In the genomic region with DNA sequence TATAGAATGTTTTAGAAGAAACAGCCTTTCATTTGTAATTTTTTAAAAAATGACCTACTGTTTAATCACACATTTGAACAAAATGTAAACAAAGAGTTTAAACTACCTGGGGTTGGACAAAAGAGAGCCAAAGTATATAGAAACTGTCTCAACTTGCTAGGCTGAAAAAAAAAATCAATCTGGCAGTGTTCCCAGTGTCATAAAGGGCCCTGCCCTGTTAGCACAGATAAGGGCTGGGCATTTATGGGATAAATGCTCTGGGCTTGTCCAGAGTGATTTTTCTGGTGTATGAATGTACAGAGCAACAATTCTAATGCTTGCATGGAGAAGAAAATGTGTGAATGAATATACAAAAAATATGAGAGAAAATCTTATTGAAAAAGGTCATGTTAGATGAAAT, we compare ENCODE assay signal across 23 mouse cellular contexts. TPM values are rescaled to one million over a fixed set of nuclear protein-coding genes. Genes with fewer than 3 reads are reported as not detected.
DNase-seq lines count a peak whose midpoint lies in the region; ATAC-seq and TF ChIP-seq lines count a peak whose summit lies in the region.
"Had no signal": no experiment of that assay in that cellular context is flagged by ENCODE, and none has a peak within 500 bp of the region (broad histone marks: within the 10 kb centered on the region; RNA-seq: fewer than 3 reads in every experiment).

No protein-coding gene starts in this region.

- TF ChIP-seq CTCF in hindbrain, postnatal 0 days (IDR thresholded peaks at IDR 0.05; ENCODE audit: low read depth), result no peak

- H3K27me3 ChIP-seq in intestine, embryonic 15.5 days (replicated peaks), result no peaks in the 10 kb centered on the region
- H3K27me3 ChIP-seq in stomach, embryonic 16.5 days (ENCODE audit: control insufficient read depth, insufficient read depth, low read length), result no peaks in the 10 kb centered on the region
- H3K27me3 ChIP-seq in hindbrain, postnatal 0 days (ENCODE audit: insufficient read depth, low read length), result no peaks in the 10 kb centered on the region
- no peaks in the 10 kb centered on the region for H3K27me3 ChIP-seq in midbrain, embryonic 14.5 days (ENCODE audit: control insufficient read depth, insufficient read depth, low read length)
- H3K27me3 ChIP-seq: megakaryocyte, embryonic 14.5 days; neural tube, embryonic 12.5 days had no signal

- H3K9me3 ChIP-seq in intestine, embryonic 15.5 days, result no peaks in the 10 kb centered on the region
- H3K9me3 ChIP-seq in stomach, embryonic 16.5 days (replicated peaks; ENCODE audit: control insufficient read depth, low read length), result no peaks in the 10 kb centered on the region
- H3K9me3 ChIP-seq in hindbrain, postnatal 0 days (ENCODE audit: low read length), result no peaks in the 10 kb centered on the region
- H3K9me3 ChIP-seq in midbrain, embryonic 14.5 days (ENCODE audit: control insufficient read depth, low read length), result no peaks in the 10 kb centered on the region
- H3K9me3 ChIP-seq: G1E; megakaryocyte, embryonic 14.5 days; neural tube, embryonic 12.5 days had no signal

- no peaks in the 10 kb centered on the region for H3K36me3 ChIP-seq in intestine, embryonic 15.5 days
- no peaks in the 10 kb centered on the region for H3K36me3 ChIP-seq in stomach, embryonic 16.5 days (ENCODE audit: control insufficient read depth, insufficient read depth, low read length)
- no peaks in the 10 kb centered on the region for H3K36me3 ChIP-seq in hindbrain, postnatal 0 days (ENCODE audit: insufficient read depth, low read length)
- no peaks in the 10 kb centered on the region for H3K36me3 ChIP-seq in midbrain, embryonic 14.5 days (ENCODE audit: control insufficient read depth, insufficient read depth, low read length)
- H3K36me3 ChIP-seq: G1E; neural tube, embryonic 12.5 days had no signal

- no peak overlapping the region for H3K4me3 ChIP-seq in intestine, embryonic 15.5 days (replicated peaks)
- H3K4me3 ChIP-seq in stomach, embryonic 16.5 days (replicated peaks; ENCODE audit: low read length), result no peak overlapping the region
- H3K4me3 ChIP-seq in hindbrain, postnatal 0 days (ENCODE audit: low read length), result no peak overlapping the region
- no peak overlapping the region for H3K4me3 ChIP-seq in midbrain, embryonic 14.5 days (replicated peaks; ENCODE audit: low read depth, low read length)
- H3K4me3 ChIP-seq: megakaryocyte, embryonic 14.5 days; neural tube, embryonic 12.5 days had no signal

- H3K9ac ChIP-seq in intestine, embryonic 15.5 days, result no peak overlapping the region
- H3K9ac ChIP-seq in stomach, embryonic 16.5 days (ENCODE audit: low read length), result no peak overlapping the region
- no peak overlapping the region for H3K9ac ChIP-seq in hindbrain, postnatal 0 days (replicated peaks; ENCODE audit: low read length)
- no peak overlapping the region for H3K9ac ChIP-seq in midbrain, embryonic 14.5 days (replicated peaks; ENCODE audit: low read length)
- H3K9ac ChIP-seq: hindbrain, embryonic 14.5 days; neural tube, embryonic 12.5 days had no signal

- 0 out of 2 replicates have a peak, but pooled peaks cover 5% of the 10 kb centered on the region for H3K4me1 ChIP-seq in intestine, embryonic 15.5 days (replicated peaks)
- H3K4me1 ChIP-seq in stomach, embryonic 16.5 days (ENCODE audit: control insufficient read depth, insufficient read depth, low read length), result peaks cover 6% of the 10 kb centered on the region; the same call in 1 of the 2 replicates
- no peaks in the 10 kb centered on the region for H3K4me1 ChIP-seq in hindbrain, postnatal 0 days (ENCODE audit: insufficient read depth, low read length)
- no peaks in the 10 kb centered on the region for H3K4me1 ChIP-seq in midbrain, embryonic 14.5 days (ENCODE audit: control insufficient read depth, insufficient read depth, low read length)
- H3K4me1 ChIP-seq: megakaryocyte, embryonic 14.5 days; neural tube, embryonic 12.5 days had no signal

- H3K4me2 ChIP-seq in intestine, embryonic 15.5 days (replicated peaks), result no peak overlapping the region
- no peak overlapping the region for H3K4me2 ChIP-seq in stomach, embryonic 16.5 days (ENCODE audit: low read depth, low read length)
- no peak overlapping the region for H3K4me2 ChIP-seq in hindbrain, postnatal 0 days (ENCODE audit: low read depth, low read length)
- no peak overlapping the region for H3K4me2 ChIP-seq in midbrain, embryonic 14.5 days (ENCODE audit: low read length)
- H3K4me2 ChIP-seq: heart, embryonic 11.5 days; hindbrain, embryonic 14.5 days; neural tube, embryonic 12.5 days had no signal

- H3K27ac ChIP-seq in intestine, embryonic 15.5 days, result peak overlapping the region; percentile 70; the same call in 1 of the 2 replicates
- peak overlapping the region; percentile 84 for H3K27ac ChIP-seq in stomach, embryonic 16.5 days (ENCODE audit: low read length)
- H3K27ac ChIP-seq in hindbrain, postnatal 0 days, result no peak overlapping the region
- H3K27ac ChIP-seq in midbrain, embryonic 14.5 days (replicated peaks; ENCODE audit: low read depth, low read length), result no peak overlapping the region
- H3K27ac ChIP-seq: hindbrain, embryonic 14.5 days; neural tube, embryonic 12.5 days had no signal

- ATAC-seq in intestine, embryonic 15.5 days, result peak; percentile 79
- peak; percentile 79; the same call in 1 of the 2 replicates for ATAC-seq in stomach, embryonic 16.5 days (ENCODE audit: insufficient read depth, low FRiP score)
- ATAC-seq in hindbrain, postnatal 0 days, result no peak
- no peak for ATAC-seq in midbrain, embryonic 14.5 days (ENCODE audit: low FRiP score, low TSS enrichment)
- ATAC-seq: CD4-positive, CD25-positive, alpha-beta regulatory T cell, adult 4 months; forebrain, embryonic 16.5 days had no signal

- DNase-seq in urinary bladder, postnatal 14 days (ENCODE audit: low spot score), result peak; percentile 74
- DNase-seq in urinary bladder, postnatal 10 days (ENCODE audit: low spot score), result no peak
- DNase-seq in lung, postnatal 10 days, result peak; percentile 6
- DNase-seq in hindbrain, postnatal 0 days (ENCODE audit: low spot score), result no peak
- no peak for DNase-seq in midbrain, embryonic 14.5 days
- DNase-seq: adrenal gland, adult 2 months; cerebellum, postnatal 10 days; heart, postnatal 14 days; kidney, adult 2 months; kidney, postnatal 14 days; layer of hippocampus, adult 9-11 months; thymus, adult 2 months had no signal

RNA-seq across cellular contexts. Expression of a gene that starts 43.8 kb away (rescaled TPM):
- 11.6 and 13.4 TPM in 2 replicates for polyA plus RNA-seq in intestine, embryonic 15.5 days (2015; fragmentation: Nextera tagmentation; extraction: Ambion mirVana)
- 11.3 and 13.6 TPM in 2 replicates for polyA plus RNA-seq in stomach, embryonic 16.5 days (2015; fragmentation: Nextera tagmentation; extraction: Ambion mirVana)
- total RNA-seq in hindbrain, postnatal 0 days (2014; rRNA removed), result 0.36 TPM in 1 of 2 replicates, not detected in the other
- polyA plus RNA-seq in hindbrain, postnatal 0 days (2015; fragmentation: Nextera tagmentation; extraction: Ambion mirVana), result 0.09 and 0.18 TPM in 2 replicates
- polyA plus RNA-seq in midbrain, embryonic 14.5 days (2014; fragmentation: Nextera tagmentation; extraction: Ambion mirVana), result not detected in 2 replicates
- total RNA-seq: gastrocnemius, adult 18-20 months; monocyte, adult 5-6 weeks had no signal
- polyA plus RNA-seq: adrenal gland, adult 2 months; CD4-positive, CD25-positive, alpha-beta regulatory T cell, adult 4 months; forebrain, embryonic 16.5 days; G1E had no signal

Comparison
In these comparisons a context has a peak if more than half of its experiments do, and no peak if none do; other contexts are left out.
1. DNase-seq: peak in urinary bladder, postnatal 14 days (single experiment) and lung, postnatal 10 days (single experiment); none in urinary bladder, postnatal 10 days (single experiment), hindbrain, postnatal 0 days (single experiment) and midbrain, embryonic 14.5 days (single experiment).
2. ATAC-seq: peak in intestine, embryonic 15.5 days (single experiment) and stomach, embryonic 16.5 days (single experiment); none in hindbrain, postnatal 0 days (single experiment) and midbrain, embryonic 14.5 days (single experiment).
3. H3K27ac ChIP-seq: peak in intestine, embryonic 15.5 days (single experiment) and stomach, embryonic 16.5 days (single experiment); none in hindbrain, postnatal 0 days (single experiment) and midbrain, embryonic 14.5 days (single experiment).
4. RNA of a gene that starts 43.8 kb away (polyA plus RNA-seq): 11.6 to 13.4 TPM in intestine, embryonic 15.5 days and 11.3 to 13.6 TPM in stomach, embryonic 16.5 days; 0.09 to 0.18 TPM in hindbrain, postnatal 0 days and not detected in midbrain, embryonic 14.5 days; every median in the first group is over 10 times any median in the second.